Mouse (Mus musculus) G1E-ER4 (cell line): ENCODE measurements around the gene Hsf2. TPM values are rescaled to one million over a fixed set of nuclear protein-coding genes. Genes with fewer than 3 reads are reported as not detected.

Source experiments
- GATA1 ChIP-seq: IDR thresholded peaks from one replicate; pipeline ENCODE4 v1.8.0; 2012; ENCODE audit warnings: low read length, inconsistent platforms
- polyA plus RNA-seq: library from polyadenylated mRNA; stranded (reverse); fragments of >175 nt; gene quantifications from 2 replicates; pipeline ENCODE4 v1.2.3, GENCODE M21; 2012

Hsf2 gene
- 0.24 and 0.33 TPM in 2 replicates for polyA plus RNA-seq

DNA sequence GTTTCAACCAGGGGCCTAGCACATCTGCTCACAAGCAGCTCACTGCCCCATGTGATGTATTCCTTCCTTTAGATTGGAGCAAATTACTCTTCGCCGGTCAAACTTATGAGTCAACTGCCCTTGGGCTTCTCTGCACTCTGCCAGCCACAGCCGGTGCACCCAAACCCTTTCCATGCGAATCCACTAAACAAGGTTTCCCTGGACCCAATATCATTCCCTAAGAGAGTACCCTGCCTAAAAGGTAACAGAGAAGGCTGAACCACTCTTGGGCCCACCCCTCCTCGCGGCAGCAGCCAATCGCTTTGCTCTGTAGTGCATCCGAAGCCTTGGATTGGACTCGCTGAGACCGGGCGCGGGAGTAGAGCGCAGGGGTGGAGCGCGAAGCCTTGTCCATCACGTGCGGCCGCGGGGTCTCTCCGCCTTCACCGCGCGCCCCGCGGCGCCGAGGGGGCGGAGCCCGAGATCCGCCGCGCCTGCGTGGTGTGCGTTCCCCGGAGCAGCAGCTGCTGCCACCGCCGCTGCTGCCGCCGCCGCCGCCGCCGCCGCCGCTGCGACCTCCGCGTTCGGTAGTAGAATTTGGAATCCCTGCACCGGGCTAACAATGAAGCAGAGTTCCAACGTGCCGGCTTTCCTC is at the start of gene Hsf2:
Hsf2 (plus strand) TSS at position 478 of the 634 bp plus-strand sequence.
- no peak for TF ChIP-seq GATA1

DNA sequence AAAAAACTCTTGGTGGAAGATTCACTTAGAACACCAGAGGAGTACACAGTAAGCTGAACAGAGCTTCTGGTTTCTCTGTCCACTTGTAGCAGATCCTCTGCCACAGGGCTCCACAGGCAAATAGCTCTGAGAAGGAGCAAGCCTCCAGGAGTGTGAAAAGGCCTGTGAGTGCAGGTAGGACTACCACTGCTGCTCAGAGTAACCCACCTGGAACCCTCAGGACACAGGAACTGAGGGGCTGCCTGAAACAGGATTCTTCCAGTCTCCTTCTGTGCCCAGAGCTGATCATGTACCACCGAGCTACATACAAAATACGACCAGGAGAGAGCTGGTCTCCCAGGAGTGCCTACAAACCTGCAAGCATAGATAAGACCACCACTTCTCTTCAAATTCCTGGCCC is 48.3 kb upstream of the Hsf2 start:
- no peak for TF ChIP-seq GATA1

DNA sequence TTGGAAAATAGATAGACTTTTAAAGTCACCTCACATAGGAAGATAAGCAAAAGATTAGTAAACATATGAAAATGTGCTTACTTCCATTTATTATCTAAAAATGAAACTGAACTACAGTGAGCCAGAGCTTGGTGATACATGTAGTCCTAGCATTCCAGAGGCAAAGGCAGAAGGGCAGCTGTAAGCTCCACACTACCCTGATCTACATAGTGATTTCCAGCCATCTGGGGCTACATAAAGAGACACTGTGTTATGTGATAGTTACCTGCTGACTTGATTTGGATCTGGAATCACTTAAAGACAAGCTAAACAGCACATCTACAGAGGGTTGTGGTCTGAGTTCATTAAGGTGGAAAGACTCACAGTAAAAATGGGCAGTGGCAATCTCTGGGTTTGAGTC is 45.1 kb upstream of the Hsf2 start:
- no peak for TF ChIP-seq GATA1

DNA sequence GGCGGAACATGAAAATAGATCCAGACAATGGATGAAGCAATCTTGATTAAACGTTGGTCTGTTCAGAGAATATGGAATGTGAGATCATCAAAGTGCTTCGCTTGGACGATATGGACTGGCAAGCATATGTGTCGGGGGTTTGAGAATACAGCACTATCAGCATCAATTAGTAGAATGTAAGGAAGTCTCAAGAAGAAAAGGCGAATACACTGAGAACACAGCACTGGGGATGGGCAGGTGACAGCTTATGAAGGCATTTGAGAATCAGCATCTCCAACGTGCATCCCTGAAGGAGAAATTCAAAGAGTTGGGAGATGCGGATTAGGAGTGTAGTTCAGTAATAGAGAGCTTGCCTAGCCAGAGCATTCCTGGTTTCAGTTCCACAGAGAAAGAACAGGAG is 41.8 kb upstream of the Hsf2 start:
- TF ChIP-seq GATA1, result no peak

DNA sequence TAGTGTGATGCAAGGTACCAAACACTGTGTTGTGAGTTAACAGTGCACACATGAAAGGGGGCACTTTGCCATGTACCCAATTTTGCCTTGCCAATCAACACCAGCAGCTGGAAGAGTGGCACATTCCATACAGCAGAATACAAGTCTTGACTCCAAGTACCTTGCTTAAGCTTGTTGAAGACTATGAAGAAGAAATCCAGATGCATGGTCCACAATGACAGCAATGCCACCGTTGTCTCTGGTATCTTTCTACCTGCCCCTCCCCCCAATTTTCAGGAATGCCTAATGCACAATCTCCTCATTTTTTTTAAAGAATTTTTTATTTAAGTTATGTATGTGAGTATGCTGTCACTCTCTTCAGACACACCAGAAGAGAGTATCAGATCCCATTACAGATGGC is 40.5 kb upstream of the Hsf2 start:
- no peak for TF ChIP-seq GATA1

DNA sequence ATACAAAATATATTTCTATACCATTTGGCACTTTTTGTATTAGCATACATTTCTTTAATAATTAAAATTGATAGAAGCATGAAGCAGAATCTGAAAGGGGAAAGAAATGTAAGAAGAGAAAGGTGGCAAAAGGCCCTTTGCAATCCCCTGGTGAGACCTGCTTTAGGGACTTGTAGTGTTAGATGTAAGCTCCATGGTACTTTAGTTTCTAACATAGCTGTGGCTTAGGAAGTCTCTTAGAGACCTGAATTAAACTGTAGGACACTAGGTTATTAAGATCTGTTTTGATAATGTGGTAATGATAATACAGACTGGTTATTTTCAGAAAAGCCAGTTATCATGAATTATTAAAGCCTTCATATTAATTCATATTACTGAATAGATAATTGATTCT is 38.5 kb upstream of the Hsf2 start:
- no peak for TF ChIP-seq GATA1

DNA sequence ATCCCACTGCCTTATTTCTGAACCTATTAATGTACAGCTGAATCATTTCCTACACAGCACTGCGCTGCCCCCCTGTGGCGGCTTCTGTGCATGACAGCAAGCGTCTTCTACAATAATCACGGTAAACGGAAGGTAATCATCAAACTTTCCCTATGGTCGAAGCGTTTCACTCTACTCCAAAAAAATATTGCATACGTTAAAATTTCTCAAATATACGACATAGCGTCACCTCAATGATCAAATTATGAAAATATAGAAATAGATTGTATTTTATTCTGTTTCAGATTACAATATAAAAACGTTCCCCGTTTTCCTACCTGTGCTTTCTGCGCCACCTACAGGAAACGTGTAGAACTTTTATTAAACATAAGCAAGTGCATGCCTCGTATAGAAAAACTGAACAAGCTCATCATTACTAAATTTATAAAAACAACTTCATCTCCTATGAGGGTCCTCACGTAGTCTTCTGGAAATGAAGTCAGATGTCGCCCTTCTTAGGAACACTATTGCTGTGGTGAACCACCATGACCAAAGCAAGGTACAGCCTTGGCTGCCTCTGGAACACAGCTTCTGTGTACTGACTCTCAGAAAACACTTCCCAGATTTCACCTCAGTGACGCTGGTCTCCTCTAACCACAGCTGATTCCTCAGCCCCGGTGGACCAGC is 38.0 kb upstream of the Hsf2 start:
- TF ChIP-seq GATA1, result no peak

DNA sequence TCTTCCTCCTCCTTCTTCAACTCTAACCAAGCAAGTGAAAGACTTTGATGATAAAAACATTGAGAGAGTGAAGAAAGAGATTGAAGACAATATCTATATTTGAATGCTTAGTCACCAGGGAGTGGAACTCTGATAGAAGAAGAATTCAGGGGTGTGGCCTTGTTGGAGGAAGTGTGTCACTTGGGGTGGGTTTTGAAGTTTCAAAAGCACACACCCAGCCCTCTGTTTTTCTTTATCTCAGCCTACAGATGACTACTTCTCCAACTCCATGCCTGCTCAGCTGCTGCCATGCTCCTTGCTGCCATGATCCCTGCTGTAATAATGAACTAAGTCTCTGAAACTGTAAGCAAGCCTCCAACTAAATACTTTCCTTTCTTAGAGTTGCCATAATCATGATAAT is 20.4 kb upstream of the Hsf2 start:
- TF ChIP-seq GATA1, result no peak

DNA sequence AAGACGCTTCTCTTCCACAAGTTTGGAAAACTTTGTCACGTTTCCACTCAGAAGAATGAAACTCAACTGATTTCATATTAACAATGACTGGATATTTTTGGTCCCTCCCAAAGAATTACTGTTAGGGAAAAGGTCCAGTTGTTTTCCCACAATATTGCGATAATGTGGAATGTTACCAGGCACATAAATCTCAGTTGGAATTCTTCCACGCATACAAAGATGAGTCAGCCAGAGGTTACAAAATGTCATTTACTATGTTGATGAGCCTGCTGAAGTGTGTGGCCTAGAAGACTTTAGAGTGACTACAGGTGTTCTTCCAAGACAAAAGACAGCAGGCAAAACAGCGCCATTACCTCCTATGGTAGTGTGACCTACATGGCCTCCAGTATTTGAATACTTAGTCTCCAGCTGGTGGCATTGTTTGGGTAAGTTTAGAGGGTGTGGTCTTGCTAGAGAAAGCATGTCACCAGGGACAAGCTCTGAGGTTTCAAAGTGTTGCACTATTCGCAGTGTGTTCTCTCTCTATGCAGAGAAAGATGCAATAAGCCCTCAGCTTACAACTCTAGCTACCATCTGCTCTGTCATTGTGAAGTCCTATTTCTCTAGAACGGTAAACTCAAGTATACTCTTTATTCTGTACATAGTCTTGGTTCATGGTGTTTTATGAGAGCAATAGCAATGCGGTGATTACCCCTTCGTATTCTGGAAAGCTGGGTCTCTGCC is 8.9 kb upstream of the Hsf2 start:
- TF ChIP-seq GATA1, result no peak

DNA sequence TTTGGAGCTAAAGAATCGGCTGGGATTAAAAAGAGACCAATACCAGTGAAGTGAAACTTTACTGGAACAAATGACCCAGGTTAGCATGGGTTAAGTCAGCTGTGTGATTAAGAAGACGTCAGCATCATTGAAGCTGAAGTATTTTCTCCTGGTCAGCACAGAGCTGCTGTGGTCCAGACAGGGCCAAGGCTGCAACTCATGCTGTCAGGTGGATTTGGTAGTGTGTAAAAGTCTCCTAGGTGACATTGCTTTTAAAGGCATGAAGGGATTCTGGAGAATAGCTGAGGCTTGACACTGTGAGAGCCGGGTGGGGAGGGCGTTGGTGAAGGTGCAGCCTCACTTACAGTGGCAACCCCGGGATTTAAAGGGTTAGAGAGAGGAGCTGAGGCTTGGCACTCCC is 4.5 kb upstream of the Hsf2 start:
- TF ChIP-seq GATA1, result no peak

DNA sequence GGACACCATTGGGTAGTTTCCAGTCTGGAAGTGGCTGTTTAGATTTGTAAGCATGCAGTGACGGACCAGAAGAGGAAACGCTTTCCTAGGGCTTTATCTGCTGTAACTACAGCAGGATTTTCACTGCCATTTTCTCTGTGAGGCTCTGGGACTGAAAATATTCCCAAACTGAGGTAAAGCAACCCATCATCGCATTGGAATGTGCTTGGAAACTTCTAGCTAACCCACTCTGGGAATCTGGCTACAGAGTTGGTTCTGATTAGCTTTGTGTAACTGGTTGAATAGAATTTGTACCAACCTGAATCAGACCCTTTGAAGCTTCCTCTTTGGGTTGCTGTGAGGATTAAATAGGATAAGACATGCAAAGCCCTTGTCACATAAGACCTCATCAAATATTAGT is 1.4 kb upstream of the Hsf2 start:
- TF ChIP-seq GATA1, result no peak

DNA sequence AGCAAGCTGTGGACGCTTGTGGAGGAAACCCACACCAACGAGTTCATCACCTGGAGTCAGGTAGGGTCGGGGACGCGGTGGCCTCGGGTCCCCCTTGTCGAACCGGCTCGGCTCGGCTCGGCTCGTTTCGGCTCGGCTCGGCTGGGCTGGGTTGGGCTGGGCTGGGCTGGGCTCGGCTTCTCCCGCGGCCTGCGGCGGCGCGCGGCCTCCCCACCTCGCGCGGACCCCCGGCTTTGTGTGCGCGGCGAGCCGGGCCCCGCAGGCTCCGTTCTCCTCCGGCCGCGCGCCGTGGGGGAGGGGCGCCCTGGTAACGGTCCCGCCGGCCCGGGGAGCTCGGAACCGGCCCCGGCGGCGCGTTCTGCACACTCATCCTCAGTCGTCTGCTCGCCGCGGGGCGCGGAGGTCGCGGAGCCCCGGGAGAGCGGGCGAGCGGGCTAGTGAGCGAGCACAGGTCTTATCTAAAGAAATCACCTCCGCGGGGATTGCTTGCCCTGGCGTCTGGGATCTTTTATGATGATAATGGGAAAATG is 422 bp downstream of the Hsf2 start:
- TF ChIP-seq GATA1, result no peak

DNA sequence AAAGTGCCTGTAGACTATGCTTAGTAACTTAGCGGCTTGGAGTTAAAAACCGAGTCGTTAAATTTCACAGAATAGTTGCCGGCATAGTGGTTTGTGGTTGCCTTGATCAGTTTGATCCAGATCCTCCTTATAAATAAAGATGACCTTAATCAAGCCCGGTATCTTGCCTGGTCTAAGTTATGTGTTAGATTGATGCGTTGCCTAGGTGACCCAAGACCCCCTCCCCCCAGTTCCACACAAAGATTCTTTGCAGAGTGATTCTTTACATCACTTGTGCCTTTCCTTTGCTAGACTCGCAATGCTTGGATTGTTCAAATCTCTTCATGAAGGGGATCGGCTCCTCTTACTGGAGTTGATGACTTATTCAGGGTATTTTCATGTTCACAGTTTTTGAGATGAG is 1.0 kb downstream of the Hsf2 start:
- no peak for TF ChIP-seq GATA1

DNA sequence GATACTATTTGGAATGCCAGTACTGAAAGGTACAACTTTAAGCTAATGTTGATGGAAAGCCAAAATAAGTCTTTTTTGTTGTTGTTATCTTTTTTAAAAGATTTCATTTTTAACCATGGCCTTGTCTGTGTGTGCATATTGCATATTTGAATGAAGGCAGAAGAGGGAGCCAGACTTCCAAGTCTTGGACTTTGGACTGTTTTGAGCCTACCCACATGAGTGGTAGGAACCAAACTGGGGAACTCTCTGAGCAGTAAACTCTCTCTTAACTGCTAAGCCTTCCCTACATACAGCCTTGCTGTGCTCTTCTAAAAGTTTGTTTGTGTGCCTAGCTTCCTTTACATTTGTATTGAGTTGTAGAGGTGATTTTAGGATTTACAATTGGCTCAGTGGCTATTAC is 2.4 kb downstream of the Hsf2 start:
- no peak for TF ChIP-seq GATA1

DNA sequence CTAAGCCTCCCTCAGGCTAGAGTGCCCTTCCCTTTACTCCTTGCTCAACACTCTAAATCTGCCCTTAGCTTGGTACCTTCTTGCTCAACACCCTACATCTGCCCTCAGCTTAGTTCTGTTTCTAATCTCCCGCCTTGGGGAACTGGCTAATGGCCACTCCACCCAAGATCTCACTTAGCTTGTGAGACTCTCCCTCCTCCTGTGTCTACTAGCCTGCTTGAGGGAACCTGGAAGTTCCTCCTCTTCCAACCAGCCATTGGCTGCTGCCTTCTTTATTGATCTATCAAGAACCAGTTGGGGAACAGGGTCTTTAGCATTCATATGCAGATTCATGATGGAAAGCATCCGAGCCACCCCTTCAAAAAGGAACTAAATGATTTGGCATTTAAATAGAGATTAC is 5.9 kb downstream of the Hsf2 start:
- no peak for TF ChIP-seq GATA1

DNA sequence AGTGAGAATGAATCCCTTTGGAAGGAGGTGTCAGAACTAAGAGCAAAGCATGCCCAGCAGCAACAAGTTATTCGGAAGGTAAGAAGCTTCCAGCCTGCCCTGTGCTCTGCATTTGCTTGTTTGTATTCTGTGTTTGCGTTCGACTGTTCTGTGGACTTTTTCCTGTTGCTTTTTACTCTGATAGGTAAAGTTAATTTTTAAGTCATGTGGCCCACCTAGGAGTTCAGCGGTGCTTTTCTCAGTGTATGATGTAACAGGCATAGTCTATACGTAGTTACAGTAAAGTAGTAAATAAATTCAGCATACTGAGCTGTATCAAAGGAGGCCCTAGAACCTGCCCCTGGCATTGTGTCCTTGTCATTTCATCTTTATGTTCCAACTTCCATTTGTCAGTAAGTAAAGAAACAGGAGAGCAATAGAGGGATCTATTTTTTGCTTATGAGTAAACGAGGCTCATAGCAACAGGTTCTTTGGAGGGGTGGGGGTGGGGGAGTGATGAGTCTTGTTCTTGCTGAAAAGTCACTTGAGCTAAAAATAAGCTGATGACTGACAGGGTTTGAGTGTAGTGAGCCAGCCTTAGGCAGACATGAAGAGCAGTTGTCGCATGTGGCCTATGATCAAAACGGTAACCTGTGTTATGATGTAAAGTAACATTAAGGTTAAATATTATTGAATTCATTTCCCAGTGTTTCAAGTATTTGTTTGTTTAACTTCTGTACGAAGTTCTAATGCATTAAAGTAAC is 13.4 kb downstream of the Hsf2 start:
- TF ChIP-seq GATA1, result no peak

DNA sequence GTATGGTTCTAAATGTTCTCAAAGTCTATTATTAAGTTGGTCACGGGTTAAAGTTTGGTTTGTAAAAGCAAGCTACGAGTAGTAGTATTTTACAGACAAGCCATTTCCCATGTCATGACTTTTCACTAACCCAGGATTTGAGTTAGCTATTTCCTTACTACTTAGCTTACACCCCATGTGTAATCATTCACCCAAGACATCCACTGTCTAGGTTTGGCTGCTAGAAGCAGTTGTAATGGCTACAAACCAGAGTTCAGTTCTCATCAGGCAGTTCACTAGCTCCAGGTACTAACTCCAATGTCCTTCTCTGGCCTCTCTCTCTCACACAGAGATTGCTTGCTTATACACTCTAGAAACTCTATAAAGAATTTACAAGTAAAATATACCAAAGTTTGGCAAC is 28.4 kb downstream of the Hsf2 start:
- no peak for TF ChIP-seq GATA1
